Comparison of ENCODE assay signal across 18 mouse cellular contexts in genomic region chr9:96524972-96525506, GRCm38 (mm10). TPM values are rescaled to one million over a fixed set of nuclear protein-coding genes. Genes with fewer than 3 reads are reported as not detected.
A peak's percentile ranks its signal among the peaks of the same experiment; 100 is the strongest.
DNase-seq lines count a peak whose midpoint lies in the region; ATAC-seq and TF ChIP-seq lines count a peak whose summit lies in the region.
"Had no signal": no experiment of that assay in that cellular context is flagged by ENCODE, and none has a peak within 500 bp of the region (broad histone marks: within the 10 kb centered on the region; RNA-seq: fewer than 3 reads in every experiment).

TSS of gene Gm28729 (minus strand) at chr9:96525264.

- WGBS in kidney, embryonic 15.5 days, result 51% methylated on average over 12 of the region's 12 CpGs
- WGBS in stomach, embryonic 15.5 days, result 49% methylated on average over 12 of the region's 12 CpGs
- 43% methylated on average over 12 of the region's 12 CpGs for WGBS in stomach, postnatal 0 days
- WGBS in limb, embryonic 14.5 days, result 41% methylated on average over 12 of the region's 12 CpGs
- 74% methylated on average over 12 of the region's 12 CpGs for WGBS in neural tube, embryonic 15.5 days

- no peak within 1 kb of the TSS for H3K4me2 ChIP-seq in kidney, embryonic 15.5 days
- no peak within 1 kb of the TSS for H3K4me2 ChIP-seq in stomach, embryonic 15.5 days
- no peak within 1 kb of the TSS for H3K4me2 ChIP-seq in stomach, postnatal 0 days (replicated peaks; ENCODE audit: low read depth)
- no peak within 1 kb of the TSS for H3K4me2 ChIP-seq in limb, embryonic 14.5 days (replicated peaks; ENCODE audit: low read depth, low read length, severe bottlenecking)
- H3K4me2 ChIP-seq in neural tube, embryonic 15.5 days, result no peak within 1 kb of the TSS
- H3K4me2 ChIP-seq: heart, embryonic 15.5 days; hindbrain, embryonic 14.5 days had no signal

- DNase-seq in kidney, postnatal 10 days, result no peak
- DNase-seq in stomach, postnatal 0 days (ENCODE audit: low spot score), result no peak
- DNase-seq in limb, embryonic 14.5 days (ENCODE audit: low spot score), result no peak
- DNase-seq in retina, embryonic 14.5 days (ENCODE audit: low spot score), result peak; percentile 32
- no peak for DNase-seq in cerebellum, adult 9-10 months
- DNase-seq: cerebellum, postnatal 25 days; gastrocnemius, postnatal 14 days; kidney, postnatal 4 days; right cerebral cortex, postnatal 4 days had no signal

- H3K27me3 ChIP-seq in kidney, embryonic 15.5 days, result no peaks in the 10 kb centered on the region
- H3K27me3 ChIP-seq in stomach, embryonic 15.5 days (replicated peaks), result no peaks in the 10 kb centered on the region
- no peaks in the 10 kb centered on the region for H3K27me3 ChIP-seq in stomach, postnatal 0 days (ENCODE audit: control insufficient read depth, insufficient read depth, low read length)
- H3K27me3 ChIP-seq in limb, embryonic 14.5 days (ENCODE audit: control insufficient read depth, insufficient read depth, low read length), result no peaks in the 10 kb centered on the region
- H3K27me3 ChIP-seq in neural tube, embryonic 15.5 days (replicated peaks), result no peaks in the 10 kb centered on the region
- H3K27me3 ChIP-seq: heart, embryonic 15.5 days had no signal

- no peaks in the 10 kb centered on the region for H3K36me3 ChIP-seq in kidney, embryonic 15.5 days
- no peaks in the 10 kb centered on the region for H3K36me3 ChIP-seq in stomach, embryonic 15.5 days
- H3K36me3 ChIP-seq in stomach, postnatal 0 days (ENCODE audit: control insufficient read depth, insufficient read depth, low read length), result no peaks in the 10 kb centered on the region
- H3K36me3 ChIP-seq in limb, embryonic 14.5 days (ENCODE audit: control insufficient read depth, insufficient read depth, low read length), result no peaks in the 10 kb centered on the region
- H3K36me3 ChIP-seq in neural tube, embryonic 15.5 days, result no peaks in the 10 kb centered on the region
- H3K36me3 ChIP-seq: heart, embryonic 15.5 days had no signal

- H3K4me1 ChIP-seq in kidney, embryonic 15.5 days, result peaks cover 3% of the 10 kb centered on the region; the same call in 1 of the 2 replicates
- no peaks in the 10 kb centered on the region for H3K4me1 ChIP-seq in stomach, embryonic 15.5 days
- H3K4me1 ChIP-seq in stomach, postnatal 0 days (replicated peaks; ENCODE audit: control insufficient read depth, insufficient read depth), result no peaks in the 10 kb centered on the region
- 0 out of 2 replicates have a peak, but pooled peaks cover 2% of the 10 kb centered on the region for H3K4me1 ChIP-seq in limb, embryonic 14.5 days (ENCODE audit: control insufficient read depth, insufficient read depth, low read length)
- H3K4me1 ChIP-seq in neural tube, embryonic 15.5 days, result peaks cover 9% of the 10 kb centered on the region
- H3K4me1 ChIP-seq: heart, embryonic 15.5 days had no signal

- no peaks in the 10 kb centered on the region for H3K9me3 ChIP-seq in kidney, embryonic 15.5 days (replicated peaks)
- H3K9me3 ChIP-seq in stomach, embryonic 15.5 days, result no peaks in the 10 kb centered on the region
- H3K9me3 ChIP-seq in stomach, postnatal 0 days (ENCODE audit: control insufficient read depth, low read length), result no peaks in the 10 kb centered on the region
- H3K9me3 ChIP-seq in limb, embryonic 14.5 days (ENCODE audit: control insufficient read depth, low read length), result no peaks in the 10 kb centered on the region
- no peaks in the 10 kb centered on the region for H3K9me3 ChIP-seq in neural tube, embryonic 15.5 days (replicated peaks)
- H3K9me3 ChIP-seq: heart, embryonic 15.5 days had no signal

- H3K9ac ChIP-seq in kidney, embryonic 15.5 days, result no peak within 1 kb of the TSS
- no peak within 1 kb of the TSS for H3K9ac ChIP-seq in stomach, embryonic 15.5 days
- no peak within 1 kb of the TSS for H3K9ac ChIP-seq in stomach, postnatal 0 days (ENCODE audit: low read length)
- no peak within 1 kb of the TSS for H3K9ac ChIP-seq in limb, embryonic 14.5 days (ENCODE audit: low read depth, low read length, severe bottlenecking)
- no peak within 1 kb of the TSS for H3K9ac ChIP-seq in neural tube, embryonic 15.5 days (replicated peaks)
- H3K9ac ChIP-seq: heart, embryonic 15.5 days; hindbrain, embryonic 14.5 days had no signal

- peak; percentile 33; the same call in 1 of the 2 replicates for ATAC-seq in kidney, embryonic 15.5 days (replicated peaks; ENCODE audit: low FRiP score)
- ATAC-seq in stomach, embryonic 15.5 days (ENCODE audit: insufficient read depth, low FRiP score, low read depth), result 0 out of 2 replicates have a peak, but pooled peaks have one; percentile 27
- no peak for ATAC-seq in stomach, postnatal 0 days (ENCODE audit: low FRiP score, low TSS enrichment)
- peak; percentile 31 for ATAC-seq in limb, embryonic 14.5 days (ENCODE audit: low FRiP score, low read depth)
- ATAC-seq in neural tube, embryonic 15.5 days (ENCODE audit: low FRiP score), result no peak
- ATAC-seq: CD4-positive, CD25-positive, alpha-beta regulatory T cell, adult 4 months; forebrain, embryonic 14.5 days had no signal

- no peak within 1 kb of the TSS for H3K27ac ChIP-seq in kidney, embryonic 15.5 days
- H3K27ac ChIP-seq in stomach, embryonic 15.5 days, result no peak within 1 kb of the TSS
- H3K27ac ChIP-seq in stomach, postnatal 0 days (replicated peaks), result no peak within 1 kb of the TSS
- H3K27ac ChIP-seq in limb, embryonic 14.5 days (replicated peaks; ENCODE audit: low read depth, low read length), result no peak within 1 kb of the TSS
- H3K27ac ChIP-seq in neural tube, embryonic 15.5 days (replicated peaks), result no peak within 1 kb of the TSS
- H3K27ac ChIP-seq: heart, embryonic 15.5 days; hindbrain, embryonic 14.5 days; macrophage had no signal

- no peak for TF ChIP-seq POLR2A in limb, embryonic 14.5 days (IDR thresholded peaks at IDR 0.05; ENCODE audit: borderline replicate concordance, extremely low read depth, insufficient read depth, insufficient read length)

- H3K4me3 ChIP-seq in kidney, embryonic 15.5 days (replicated peaks), result no peak within 1 kb of the TSS
- H3K4me3 ChIP-seq in stomach, embryonic 15.5 days (replicated peaks), result no peak within 1 kb of the TSS
- H3K4me3 ChIP-seq in stomach, postnatal 0 days (ENCODE audit: low read depth, low read length), result no peak within 1 kb of the TSS
- H3K4me3 ChIP-seq in limb, embryonic 14.5 days (replicated peaks; ENCODE audit: low read length), result no peak within 1 kb of the TSS
- no peak within 1 kb of the TSS for H3K4me3 ChIP-seq in neural tube, embryonic 15.5 days (replicated peaks)
- H3K4me3 ChIP-seq: heart, embryonic 15.5 days had no signal

- no peak for TF ChIP-seq EP300 in stomach, postnatal 0 days (optimal IDR thresholded peaks at IDR 0.05)

- no peak for TF ChIP-seq CTCF in stomach, postnatal 0 days (IDR thresholded peaks at IDR 0.05; ENCODE audit: low read depth)

RNA-seq across cellular contexts. Expression of gene Gm28729, which starts in this region (rescaled TPM):
- polyA plus RNA-seq in kidney, embryonic 15.5 days (2015; fragmentation: Nextera tagmentation; extraction: Ambion mirVana), result not detected in 2 replicates
- 0.06 TPM in 1 of 2 replicates, not detected in the other for polyA plus RNA-seq in stomach, embryonic 15.5 days (2015; fragmentation: Nextera tagmentation; extraction: Ambion mirVana)
- polyA plus RNA-seq in stomach, postnatal 0 days (2015; fragmentation: Nextera tagmentation; extraction: Ambion mirVana), result not detected in 2 replicates
- polyA plus RNA-seq in limb, embryonic 14.5 days (2012; rRNA removed), result 0.05 and 0.11 TPM in 2 replicates
- polyA plus RNA-seq in limb, embryonic 14.5 days (2014; fragmentation: Nextera tagmentation; extraction: Ambion mirVana), result not detected in 2 replicates
- polyA plus RNA-seq in neural tube, embryonic 15.5 days (2015; fragmentation: Nextera tagmentation; extraction: Ambion mirVana), result not detected in 2 replicates
- polyA plus RNA-seq: CD4-positive, CD25-positive, alpha-beta regulatory T cell, adult 4 months; heart, embryonic 15.5 days; stomach, embryonic 14.5 days had no signal

Comparison
In these comparisons a context has a peak if more than half of its experiments do, and no peak if none do; other contexts are left out.
1. Peak in ATAC-seq in kidney, embryonic 15.5 days; RNA of the gene not detected or under 1 TPM.
2. Peak in ATAC-seq in stomach, embryonic 15.5 days; RNA of the gene not detected or under 1 TPM.
3. Peak in ATAC-seq in limb, embryonic 14.5 days; RNA of the gene not detected or under 1 TPM.